Mouse (Mus musculus) cerebellum, adult 2 months (tissue): ENCODE data around the gene 3110040M04Rik. TPM values are rescaled to one million over a fixed set of nuclear protein-coding genes. Genes with fewer than 3 reads are reported as not detected.
A peak's percentile ranks its signal among the peaks of the same experiment; 100 is the strongest.

ENCODE experiments used
- DNase-seq, 2 experiments: peaks; one replicate each; pipeline ENCODE4 v3.0.0; 2021
- H3K27ac ChIP-seq: fragments of 200-500 bp; 2 replicates; pipeline ENCODE4 v1.5.1; 2012; ENCODE audit warnings: low read length, control low read depth, inconsistent platforms; ENCODE audit not compliant: insufficient read depth
- H3K27me3 ChIP-seq: fragments of 200-500 bp; 2 replicates; pipeline ENCODE4 v1.6.1; 2012; ENCODE audit warnings: inconsistent platforms, mild to moderate bottlenecking, low read length, moderate library complexity; ENCODE audit not compliant: control insufficient read depth, insufficient read depth
- H3K4me1 ChIP-seq: fragments of 200-500 bp; 2 replicates; pipeline ENCODE4 v1.6.1; 2011; ENCODE audit warnings: low read length; ENCODE audit not compliant: control insufficient read depth, insufficient read depth
- H3K4me3 ChIP-seq: fragments of 200-500 bp; replicated peaks from 2 replicates; pipeline ENCODE3; 2011; ENCODE audit warnings: mild to moderate bottlenecking, low read depth, low read length, control low read depth; ENCODE audit not compliant: insufficient read depth
- CTCF ChIP-seq: fragments of 200-500 bp; IDR thresholded peaks from 2 replicates; pipeline ENCODE4 v1.5.1; 2011; ENCODE audit warnings: low read depth, mild to moderate bottlenecking, control low read depth, low read length, moderate library complexity, borderline replicate concordance; ENCODE audit not compliant: insufficient read depth
- POLR2A ChIP-seq: fragments of 200-500 bp; IDR thresholded peaks from 2 replicates; pipeline ENCODE4 v1.6.1; 2011; ENCODE audit warnings: low read length, control low read depth, borderline replicate concordance; ENCODE audit not compliant: insufficient read depth
- WGBS: fragments of 180-500 bp; shearing (Covaris S2); methylation state at CpG from one replicate; pipeline ENCODE4 v1.1.7; 2018; 5-methylcytosine and 5-hydroxymethylcytosine counted together
- polyA plus RNA-seq: library from polyadenylated mRNA; depleted of rRNA; stranded (reverse); fragments of >200 nt; gene quantifications from 2 replicates; pipeline ENCODE4 v1.2.3, GENCODE M21; 2012; rRNA removed

3110040M04Rik gene
- polyA plus RNA-seq, 1 experiment: not detected

DNA sequence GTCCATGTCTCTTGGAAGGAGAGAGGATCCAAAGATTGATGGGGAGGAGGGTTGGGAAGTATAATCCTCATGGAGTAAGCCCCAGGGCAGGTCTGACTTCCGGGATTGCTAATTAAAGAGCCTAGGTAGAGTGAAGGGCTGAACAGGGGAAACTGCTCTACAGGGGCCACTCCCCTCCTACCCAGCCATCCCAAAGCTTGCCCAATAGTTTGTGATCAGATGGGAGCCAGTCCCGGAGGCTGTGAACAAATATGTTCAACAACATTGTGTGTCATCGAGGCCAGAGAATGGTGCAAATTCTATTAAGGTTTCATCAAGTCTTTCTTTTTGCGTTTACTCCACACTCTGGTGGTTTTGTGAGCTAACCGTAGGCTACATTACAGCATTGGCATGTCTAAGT, 40.1 kb downstream of the 3110040M04Rik start:
- no peak for TF ChIP-seq CTCF
- TF ChIP-seq POLR2A: no peak
- no peak for DNase-seq
- no peaks in the 10 kb centered on the region for H3K27me3 ChIP-seq
- no peak overlapping the region for H3K27ac ChIP-seq
- 91% methylated on average over 5 of the region's 5 CpGs for WGBS
- H3K4me1 ChIP-seq: no peaks in the 10 kb centered on the region
- H3K4me3 ChIP-seq: no peak overlapping the region

DNA sequence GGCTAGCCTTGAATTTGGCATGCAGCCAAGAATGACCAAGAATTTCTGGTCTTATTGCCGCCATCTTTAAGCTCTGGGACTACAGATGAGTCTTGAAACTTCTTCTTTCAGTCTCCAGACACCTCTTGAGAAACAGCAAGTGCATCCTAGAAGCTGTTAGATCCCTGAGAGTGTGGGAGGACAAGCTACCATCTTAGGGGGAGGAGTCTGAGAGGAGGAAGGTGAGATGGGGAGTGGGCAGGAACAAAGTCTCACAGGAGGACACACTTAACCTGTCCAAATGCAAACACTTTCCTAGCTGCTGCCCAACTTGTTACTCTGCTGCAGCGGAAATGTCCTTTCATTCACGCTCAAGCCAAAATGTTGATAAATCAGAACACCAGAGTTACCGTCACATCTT, 40.8 kb downstream of the 3110040M04Rik start:
- DNase-seq: no peak
- H3K4me3 ChIP-seq: no peak overlapping the region
- TF ChIP-seq POLR2A: no peak
- no peak for TF ChIP-seq CTCF
- no peak overlapping the region for H3K27ac ChIP-seq
- no peaks in the 10 kb centered on the region for H3K27me3 ChIP-seq
- H3K4me1 ChIP-seq: no peaks in the 10 kb centered on the region
- 91% methylated on average over 4 of the region's 4 CpGs for WGBS

- Histone ChIP-seq H3K27ac (no peak overlapping the region), H3K27me3 (no peaks in the 10 kb centered on the region), H3K4me1 (no peaks in the 10 kb centered on the region), H3K4me3 (no peak overlapping the region)
- TF ChIP-seq CTCF: no peak
- TF ChIP-seq POLR2A: no peak
- no peak for DNase-seq
- 86% methylated on average over 10 of the region's 10 CpGs for WGBS
Measured at GRCm38 (mm10) chr1:151245165-151245564, 41.2 kb downstream of the 3110040M04Rik start.

GRCm38 (mm10) chr1:151245846-151246245, 41.9 kb downstream of the 3110040M04Rik start:
- 27% methylated on average over 2 of the region's 2 CpGs for WGBS
- Histone ChIP-seq H3K4me3 (no peak overlapping the region), H3K27me3 (no peaks in the 10 kb centered on the region), H3K27ac (no peak overlapping the region), H3K4me1 (peaks cover 2% of the 10 kb centered on the region; the same call in 1 of the 2 replicates)
- TF ChIP-seq CTCF (no peak), POLR2A (no peak)
- DNase-seq: no peak

- no peak overlapping the region for H3K27ac ChIP-seq
- 88% methylated on average over 3 of the region's 3 CpGs for WGBS
- TF ChIP-seq POLR2A (no peak), CTCF (no peak)
Measured at GRCm38 (mm10) chr1:151250109-151250508, 46.2 kb downstream of the 3110040M04Rik start.

DNA sequence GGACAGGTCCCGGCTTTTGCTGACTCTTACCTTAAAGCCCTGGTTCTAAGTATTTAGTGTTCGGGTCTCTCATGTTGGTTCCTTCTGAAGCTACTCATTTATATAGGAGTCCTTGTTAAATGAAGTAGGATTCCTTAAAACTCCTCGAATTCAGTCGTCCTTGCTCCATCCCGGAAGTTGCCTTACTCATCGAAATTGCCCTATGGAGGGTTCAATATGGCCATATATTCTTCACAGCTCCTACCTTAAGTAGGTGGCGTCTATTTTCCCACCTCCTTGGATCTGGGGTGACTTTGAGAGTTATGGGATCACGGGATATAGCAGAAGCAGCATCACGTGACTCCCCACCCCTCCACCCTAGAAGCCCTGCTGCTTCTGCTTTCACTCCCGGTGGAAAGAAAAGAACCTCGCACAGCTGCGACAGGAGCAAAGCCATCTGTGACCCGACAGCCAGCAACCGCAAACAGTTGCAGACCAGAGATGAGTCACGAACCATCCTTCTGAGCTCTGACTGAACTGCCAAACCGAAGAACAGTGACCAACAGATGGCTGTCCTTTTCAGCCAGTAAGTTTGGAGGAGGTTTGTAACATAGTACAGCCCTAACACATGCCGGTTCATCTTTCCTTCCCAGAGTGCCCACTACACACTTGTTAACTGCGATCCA, 46.7 kb downstream of the 3110040M04Rik start:
- Histone ChIP-seq H3K4me1 (peaks cover 5% of the 10 kb centered on the region; the same call in 1 of the 2 replicates), H3K27me3 (no peaks in the 10 kb centered on the region; the same call in 1 of the 2 replicates), H3K27ac (no peak overlapping the region), H3K4me3 (no peak overlapping the region)
- 31% methylated on average over 18 of the region's 18 CpGs for WGBS
- DNase-seq: peak in 1 of 2 experiments; percentile 18
- TF ChIP-seq CTCF (no peak), POLR2A (no peak)

More at GRCm38 (mm10) chr1:151250109-151250508, 46.2 kb downstream of the 3110040M04Rik start:
- Histone ChIP-seq H3K4me1 (peaks cover 5% of the 10 kb centered on the region; the same call in 1 of the 2 replicates), H3K4me3 (no peak overlapping the region), H3K27me3 (no peaks in the 10 kb centered on the region; the same call in 1 of the 2 replicates)
- no peak for DNase-seq

DNA sequence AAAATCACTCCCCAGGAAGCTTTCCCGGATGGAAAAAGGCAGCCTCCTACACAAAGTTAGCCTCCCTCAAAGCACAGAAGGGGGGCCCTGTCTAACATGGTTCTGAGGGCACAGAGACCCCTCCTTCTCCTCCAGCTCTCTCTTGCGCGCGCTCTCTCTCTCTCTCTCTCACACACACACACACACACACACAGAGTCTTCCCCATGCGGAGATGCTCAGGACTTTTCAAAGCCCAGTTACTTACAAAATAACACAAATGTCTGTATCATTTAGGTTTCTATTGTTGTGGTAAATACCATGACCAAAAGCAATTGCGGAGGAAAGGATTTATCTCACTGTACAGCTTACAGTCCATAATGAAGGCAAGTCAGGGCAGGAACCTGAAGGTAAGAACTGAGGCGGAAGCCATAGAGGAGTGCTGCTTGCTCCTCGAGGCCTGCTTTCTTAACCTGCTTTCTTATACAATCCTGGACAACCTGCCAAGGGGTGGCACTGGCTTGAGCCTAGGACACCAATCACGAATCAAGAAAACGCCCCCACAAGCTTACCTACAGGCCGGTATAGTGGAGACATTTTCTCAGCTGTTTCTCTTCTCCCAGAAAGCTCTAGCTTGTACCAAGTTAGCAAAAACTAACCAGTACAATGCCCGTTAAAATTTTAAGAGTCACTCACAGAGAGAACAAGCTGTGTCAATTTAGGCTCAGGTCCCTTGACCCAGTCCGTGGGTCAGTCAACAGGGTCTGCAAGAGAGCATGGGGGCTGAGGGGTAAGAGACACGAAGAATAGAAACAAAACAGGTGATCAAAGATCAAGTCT, 47.5 kb downstream of the 3110040M04Rik start:
- no peak for DNase-seq
- Histone ChIP-seq H3K27me3 (no peaks in the 10 kb centered on the region; the same call in 1 of the 2 replicates), H3K4me3 (no peak overlapping the region), H3K4me1 (peaks cover 5% of the 10 kb centered on the region; the same call in 1 of the 2 replicates), H3K27ac (no peak overlapping the region)
- whole genome bisulfite sequencing: 54% methylated on average over 14 of the region's 14 CpGs
- TF ChIP-seq POLR2A: no peak
- TF ChIP-seq CTCF: no peak

Other genes starting within 250 kb of the 3110040M04Rik start
- gene Hmcn1, start 210.7 kb upstream of the 3110040M04Rik start, polyA plus RNA-seq: 5.3 and 6.0 TPM in 2 replicates
- not detected in 2 replicates for gene Gm47985, start 21.6 kb upstream of the 3110040M04Rik start, polyA plus RNA-seq
- not detected in 2 replicates for gene Gm8947, start 11.7 kb upstream of the 3110040M04Rik start, polyA plus RNA-seq
- not detected in 2 replicates for gene Gm47995, start 5.7 kb upstream of the 3110040M04Rik start, polyA plus RNA-seq
- not detected in 2 replicates for gene Gm47996, start 6.0 kb downstream of the 3110040M04Rik start, polyA plus RNA-seq
- gene Ivns1abp, start 140.4 kb downstream of the 3110040M04Rik start, polyA plus RNA-seq: 108 and 110 TPM in 2 replicates
- gene Swt1, start 224.3 kb downstream of the 3110040M04Rik start, polyA plus RNA-seq: 16.7 and 21.6 TPM in 2 replicates
- 30.8 and 31.9 TPM in 2 replicates for gene Trmt1l, start 224.4 kb downstream of the 3110040M04Rik start, polyA plus RNA-seq